Mouse (Mus musculus) neural tube, embryonic 14.5 days (tissue): ENCODE measurements at regions not wholly inside any gene's neighbourhood (a gene's known extent, or its start where the extent isn't known, plus 50 kb on each side); places are given as distances from the start of the nearest gene placed in this dataset.

ENCODE experiments used
- ATAC-seq: fragments of 200-750 bp; cut with Nextera tagmentation; 2 replicates; pipeline ENCODE4 v1.8.0; 2017; ENCODE audit warnings: low read depth, mild to moderate bottlenecking, moderate TSS enrichment, moderate library complexity
- H3K27ac ChIP-seq: fragments of 300-500 bp; sonication (generic); 2 replicates; pipeline ENCODE4 v1.5.1; 2014; ENCODE audit warnings: low read depth, mild to moderate bottlenecking, control low read depth, low read length, moderate library complexity, mixed read lengths
- H3K27me3 ChIP-seq: fragments of 300-500 bp; sonication (generic); 2 replicates; pipeline ENCODE4 v1.6.1; 2014; ENCODE audit warnings: low read length; ENCODE audit not compliant: control insufficient read depth, insufficient read depth
- H3K36me3 ChIP-seq: fragments of 300-500 bp; sonication (generic); 2 replicates; pipeline ENCODE4 v1.6.1; 2014; ENCODE audit warnings: low read length, mixed read lengths; ENCODE audit not compliant: control insufficient read depth, insufficient read depth
- H3K4me1 ChIP-seq: fragments of 300-500 bp; sonication (generic); 2 replicates; pipeline ENCODE4 v1.6.1; 2014; ENCODE audit warnings: low read length; ENCODE audit not compliant: control insufficient read depth, insufficient read depth
- H3K4me2 ChIP-seq: fragments of 300-500 bp; sonication (generic); 2 replicates; pipeline ENCODE4 v1.6.1; 2014; ENCODE audit warnings: mild to moderate bottlenecking, low read depth, low read length, control low read depth
- H3K4me3 ChIP-seq: fragments of 300-500 bp; sonication (generic); 2 replicates; pipeline ENCODE4 v1.5.1; 2014; ENCODE audit warnings: low read depth, low read length, control low read depth, mixed read lengths
- H3K9ac ChIP-seq: fragments of 300-500 bp; sonication (generic); replicated peaks from 2 replicates; pipeline ENCODE4 v1.6.1; 2014; ENCODE audit warnings: low read depth, mild to moderate bottlenecking, control low read depth, low read length, mixed read lengths
- H3K9me3 ChIP-seq: fragments of 300-500 bp; sonication (generic); 2 replicates; pipeline ENCODE4 v1.6.1; 2016; ENCODE audit warnings: low read length; ENCODE audit not compliant: control insufficient read depth
- WGBS: fragments of 180-500 bp; shearing (Covaris S2); extraction: QIAGEN DNeasy Blood & Tissue Kit; methylation state at CpG from one replicate; pipeline ENCODE4 v1.1.7; 2014; 5-methylcytosine and 5-hydroxymethylcytosine counted together

GRCm38 (mm10) chr15:59712077-59712752 is 304.2 kb downstream of the 4933412E24Rik start:
- H3K9me3 ChIP-seq, result no peaks in the 10 kb centered on the region
- H3K4me1 ChIP-seq, result no peaks in the 10 kb centered on the region
- H3K9ac ChIP-seq, result no peak overlapping the region
- WGBS, result 86% methylated on average over 5 of the region's 5 CpGs
- no peak for ATAC-seq
- no peaks in the 10 kb centered on the region for H3K36me3 ChIP-seq
- no peaks in the 10 kb centered on the region for H3K27me3 ChIP-seq
- H3K27ac ChIP-seq, result no peak overlapping the region
- H3K4me2 ChIP-seq, result no peak overlapping the region
- no peak overlapping the region for H3K4me3 ChIP-seq

GRCm38 (mm10) chr15:59709925-59710324 is 306.5 kb downstream of the 4933412E24Rik start:
- ATAC-seq, result no peak
- WGBS, result 82% methylated on average over 2 of the region's 2 CpGs
- Histone ChIP-seq H3K4me2 (no peak overlapping the region), H3K27ac (no peak overlapping the region), H3K4me1 (no peaks in the 10 kb centered on the region), H3K9ac (no peak overlapping the region), H3K9me3 (no peaks in the 10 kb centered on the region), H3K27me3 (no peaks in the 10 kb centered on the region), H3K36me3 (no peaks in the 10 kb centered on the region), H3K4me3 (no peak overlapping the region)

GRCm38 (mm10) chr15:59708402-59708801 is 308.0 kb downstream of the 4933412E24Rik start:
- no peak for ATAC-seq
- Histone ChIP-seq H3K4me2 (no peak overlapping the region), H3K27ac (no peak overlapping the region), H3K4me3 (no peak overlapping the region), H3K4me1 (no peaks in the 10 kb centered on the region), H3K36me3 (no peaks in the 10 kb centered on the region), H3K9me3 (no peaks in the 10 kb centered on the region), H3K9ac (no peak overlapping the region), H3K27me3 (no peaks in the 10 kb centered on the region)

DNA sequence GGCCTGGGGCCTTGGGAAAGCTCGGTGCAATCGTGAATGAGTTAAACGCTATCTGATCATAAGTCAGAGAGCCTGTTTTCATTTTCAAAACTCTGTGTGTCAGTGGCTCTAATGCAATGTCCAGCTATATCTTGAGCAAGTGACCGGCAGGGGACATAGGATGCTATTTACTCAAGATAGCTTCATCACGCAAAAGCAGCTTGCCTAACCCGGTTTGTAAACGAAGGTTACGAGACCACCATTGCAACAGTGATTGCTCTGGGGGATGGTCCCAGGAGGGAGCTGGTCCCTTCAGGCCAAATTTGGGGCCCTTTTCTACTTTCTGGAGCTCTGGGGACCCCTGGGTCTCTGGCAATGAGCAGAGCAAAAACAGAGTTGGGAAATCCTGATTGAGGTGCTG is 309.3 kb downstream of the 4933412E24Rik start:
- H3K4me2 ChIP-seq, result no peak overlapping the region
- no peak overlapping the region for H3K9ac ChIP-seq
- no peaks in the 10 kb centered on the region for H3K9me3 ChIP-seq
- 89% methylated on average over 8 of the region's 8 CpGs for WGBS
- no peak for ATAC-seq
- H3K4me1 ChIP-seq, result no peaks in the 10 kb centered on the region
- H3K4me3 ChIP-seq, result no peak overlapping the region
- H3K27me3 ChIP-seq, result no peaks in the 10 kb centered on the region
- H3K27ac ChIP-seq, result no peak overlapping the region
- no peaks in the 10 kb centered on the region for H3K36me3 ChIP-seq
